Mouse (Mus musculus) liver, embryonic 14.5 days (tissue): ENCODE data around the gene Rmnd5a.

Source experiments
- CTCF ChIP-seq: IDR thresholded peaks from 2 replicates; pipeline ENCODE4 v1.5.1; 2016; ENCODE audit warnings: antibody characterized with exemption, low read depth, control low read depth
- EP300 ChIP-seq: IDR thresholded peaks from 2 replicates; pipeline ENCODE4 v1.6.1; 2016; ENCODE audit warnings: antibody characterized with exemption, low read depth

DNA sequence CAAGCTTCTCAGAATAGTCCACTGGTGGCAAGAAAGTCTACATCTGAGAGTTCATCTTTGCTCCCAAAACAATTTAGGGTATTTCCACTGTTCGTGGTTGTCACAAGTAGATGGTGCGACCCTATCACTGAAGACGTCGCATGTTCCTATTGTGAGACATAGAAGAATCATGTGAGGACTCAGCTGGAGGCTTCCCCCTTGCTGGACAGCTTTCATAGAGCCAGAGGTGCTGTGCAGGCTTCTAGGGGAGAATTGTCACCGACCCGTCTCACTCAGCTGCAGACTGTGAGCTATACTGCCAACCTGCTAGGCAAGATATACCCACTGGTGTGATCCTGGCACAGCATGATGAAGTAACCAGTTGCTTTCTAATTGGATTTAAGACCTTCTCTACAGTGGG is 88.2 kb downstream of the Rmnd5a start:
- TF ChIP-seq EP300 (no peak), CTCF (no peak)
